Mouse (Mus musculus) kidney, adult 9 months (tissue): ENCODE results near the gene H2-M3.
"Not testable (repeated sequence)": the region's sequence is repeated elsewhere in the genome, so short reads cannot be mapped to it uniquely, and the experiment has no call there.

Experiments
- DNase-seq: peaks from one replicate; pipeline ENCODE4 v3.0.0; 2022

H2-M3 gene

DNA sequence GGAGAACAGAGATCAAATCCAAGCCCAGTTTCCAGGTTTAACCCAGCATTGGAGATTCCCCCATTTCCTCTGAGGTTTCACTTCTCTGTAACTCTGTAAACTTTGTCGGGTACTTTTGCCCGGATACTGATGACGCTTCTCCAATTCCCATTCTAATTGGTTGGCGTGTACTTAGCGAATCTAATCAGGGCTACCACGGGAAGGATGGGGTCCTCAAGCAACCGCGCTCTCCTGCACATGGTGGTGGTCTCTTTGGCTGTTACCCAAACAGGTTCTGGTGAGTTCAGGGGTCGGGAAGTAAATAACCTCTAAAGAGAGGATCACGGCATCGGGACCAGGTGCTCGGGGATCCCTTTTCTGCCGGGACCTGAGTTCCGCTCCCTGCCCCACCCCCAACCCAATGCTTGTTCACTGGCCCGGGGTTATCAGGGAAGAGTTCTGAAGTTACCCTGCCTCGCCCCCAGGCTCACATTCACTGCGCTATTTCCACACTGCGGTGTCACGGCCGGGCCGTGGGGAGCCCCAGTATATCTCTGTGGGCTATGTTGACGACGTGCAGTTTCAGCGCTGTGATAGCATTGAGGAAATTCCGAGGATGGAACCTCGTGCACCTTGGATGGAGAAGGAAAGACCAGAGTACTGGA, at the start of gene H2-M3:
TSS of gene H2-M3 (plus strand) at position 163 of the 644 bp plus-strand sequence.
- DNase-seq, result peak; percentile 96

DNA sequence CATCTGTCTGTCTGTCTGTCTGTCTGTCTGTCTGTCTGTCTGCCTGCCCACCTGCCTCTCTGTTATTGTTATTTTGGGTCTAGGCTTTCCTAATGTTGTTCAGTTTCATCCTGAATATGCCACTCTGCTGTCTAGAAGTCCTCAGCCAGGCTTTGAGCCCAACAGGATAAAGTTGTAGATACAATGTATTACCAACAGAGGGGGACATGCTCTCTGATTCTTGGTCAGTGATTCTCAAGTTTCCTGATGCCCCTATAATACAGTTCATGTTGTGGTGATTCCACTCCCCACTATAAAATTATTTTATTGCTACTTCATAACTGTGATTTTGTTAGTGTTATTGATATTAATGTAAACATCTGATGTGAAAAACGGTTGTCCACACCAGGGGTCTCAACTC, 48.1 kb upstream of the H2-M3 start:
- DNase-seq, result no peak

DNA sequence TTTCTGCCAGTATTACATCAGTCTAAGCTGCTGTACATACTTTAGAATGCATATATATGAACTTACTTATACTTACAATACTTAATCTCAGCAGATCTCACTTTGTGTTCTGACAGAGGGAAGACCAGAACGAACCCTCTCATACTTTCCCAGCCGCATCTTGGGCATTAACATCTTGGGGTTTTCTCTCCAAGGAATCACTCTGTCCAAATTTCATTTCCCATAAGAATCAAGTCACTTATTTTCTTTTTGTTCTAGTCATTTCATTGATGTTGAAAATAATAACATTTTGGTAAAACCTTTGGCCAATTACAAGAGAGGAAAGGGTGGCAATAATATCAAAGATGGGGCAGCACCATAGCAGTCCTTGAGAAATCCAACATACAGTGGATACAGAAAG, 32.8 kb upstream of the H2-M3 start, which contains the start of gene Olfr97:
TSS of gene Olfr97 (minus strand) at position 101 of the 400 bp plus-strand sequence.
- not testable (repeated sequence) for DNase-seq

DNA sequence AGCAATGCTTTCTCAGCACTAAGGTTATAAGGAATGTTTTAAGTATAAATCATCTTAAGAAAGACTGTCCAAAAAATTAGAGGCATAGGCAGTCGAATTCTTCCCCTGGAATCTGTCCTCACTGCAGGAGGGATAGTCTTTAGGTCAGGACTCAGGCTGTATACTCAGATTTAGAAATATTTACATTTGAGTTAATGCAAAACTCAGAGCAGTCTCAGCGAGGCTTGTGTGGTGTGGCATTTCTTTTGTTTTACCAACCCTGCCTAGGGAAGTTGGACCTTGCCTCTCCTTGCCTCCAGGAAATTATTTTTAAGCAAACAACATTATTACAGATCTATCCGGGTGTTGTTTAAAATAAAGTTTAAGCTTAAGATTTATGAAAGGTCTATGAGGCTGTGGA, 27.8 kb upstream of the H2-M3 start:
- DNase-seq, result no peak

DNA sequence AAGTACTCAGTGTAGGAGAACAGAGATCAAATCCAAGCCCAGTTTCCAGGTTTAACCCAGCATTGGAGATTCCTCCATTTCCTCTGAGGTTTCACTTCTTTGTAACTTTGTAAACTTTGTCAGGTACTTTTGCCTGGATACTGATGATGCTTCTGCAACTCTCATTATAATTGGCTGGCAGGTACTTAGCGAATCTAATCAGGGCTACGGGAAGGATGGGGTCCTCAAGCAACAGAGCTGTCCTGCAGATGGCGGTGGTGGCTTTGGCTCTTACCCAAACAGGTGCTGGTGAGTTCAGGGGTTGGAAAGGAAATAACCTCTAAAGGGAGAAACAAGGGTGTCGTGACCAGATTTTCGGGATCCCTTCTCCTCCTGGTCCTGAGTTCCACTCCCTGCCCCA, 23.3 kb upstream of the H2-M3 start:
- peak; percentile 69 for DNase-seq

DNA sequence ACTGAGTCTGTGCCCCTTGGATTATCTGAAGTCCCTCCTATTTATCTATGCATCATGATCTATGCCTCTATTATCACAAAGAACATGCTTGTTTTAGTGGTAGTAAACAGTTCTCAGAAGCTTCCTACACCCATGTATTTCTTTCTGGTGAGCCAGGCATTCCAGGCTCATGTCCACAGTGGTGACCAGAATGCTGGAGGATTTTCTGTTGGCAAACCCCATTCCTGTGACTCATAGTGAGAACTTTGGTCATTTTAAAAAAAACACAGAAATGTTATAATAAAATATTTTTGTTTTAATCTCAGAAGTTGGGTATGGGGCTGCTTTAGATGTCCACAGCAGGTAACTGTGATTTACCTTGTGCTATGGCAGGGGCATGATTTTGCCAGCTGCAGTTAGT, 20.6 kb upstream of the H2-M3 start:
- DNase-seq, result no peak

DNA sequence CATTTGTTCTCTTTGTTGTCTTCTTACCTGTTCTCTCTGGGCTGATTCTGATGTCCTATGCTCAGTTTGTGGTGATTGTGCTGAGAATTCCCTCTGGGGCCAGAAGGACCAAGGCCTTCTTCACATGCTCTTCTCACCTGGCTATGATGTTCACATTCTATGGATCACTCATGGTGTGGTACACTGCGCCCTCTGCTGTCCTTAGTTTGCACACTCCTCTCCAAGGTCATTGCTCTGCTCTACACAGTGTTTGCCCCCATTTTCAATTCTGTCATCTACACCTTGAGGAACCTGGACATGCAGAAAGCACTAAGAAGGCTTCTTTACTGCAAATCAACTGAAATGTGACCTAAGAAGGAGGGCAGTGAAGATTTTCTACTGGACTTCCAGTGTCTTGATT, 19.5 kb upstream of the H2-M3 start:
- peak; percentile 14 for DNase-seq

DNA sequence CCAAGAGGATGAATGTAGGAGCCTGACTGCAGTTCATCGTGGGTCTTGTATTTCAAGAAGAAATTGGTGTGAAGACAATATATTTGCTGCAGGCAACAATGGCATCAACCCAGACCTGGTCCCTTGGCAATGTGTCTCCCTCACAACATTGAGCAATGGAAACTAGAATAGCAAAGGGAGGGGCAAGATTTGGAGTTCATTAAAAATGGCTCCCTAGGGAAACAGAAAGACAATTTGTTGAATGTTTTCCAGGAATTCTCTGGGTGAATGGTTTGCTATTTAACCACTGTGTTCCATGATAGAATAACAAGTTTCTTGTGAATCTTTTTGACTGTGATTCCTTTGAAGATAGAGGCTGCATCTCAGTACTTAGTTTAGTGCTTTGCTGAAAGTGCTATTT, 6.4 kb upstream of the H2-M3 start, which contains the start of gene Olfr98:
TSS of gene Olfr98 (minus strand) at position 124 of the 400 bp plus-strand sequence.
- no peak for DNase-seq

DNA sequence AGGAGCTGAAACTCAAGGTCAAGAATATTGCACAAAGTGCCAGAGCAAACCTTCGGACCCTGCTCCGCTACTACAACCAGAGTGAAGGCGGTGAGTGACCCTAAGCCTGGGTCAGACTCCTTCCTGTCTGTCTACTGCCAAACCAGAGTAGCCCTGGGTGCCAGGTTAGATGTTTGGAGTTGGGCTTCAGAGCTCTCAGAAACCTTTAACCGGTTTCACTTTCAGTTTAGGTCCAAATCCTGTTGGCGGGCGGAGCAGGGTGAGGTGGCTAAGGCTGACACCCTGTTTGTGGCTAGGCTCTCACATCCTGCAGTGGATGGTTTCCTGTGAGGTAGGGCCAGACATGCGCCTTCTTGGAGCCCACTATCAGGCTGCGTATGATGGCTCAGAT, 677 bp downstream of the H2-M3 start:
- DNase-seq, result peak; percentile 72

DNA sequence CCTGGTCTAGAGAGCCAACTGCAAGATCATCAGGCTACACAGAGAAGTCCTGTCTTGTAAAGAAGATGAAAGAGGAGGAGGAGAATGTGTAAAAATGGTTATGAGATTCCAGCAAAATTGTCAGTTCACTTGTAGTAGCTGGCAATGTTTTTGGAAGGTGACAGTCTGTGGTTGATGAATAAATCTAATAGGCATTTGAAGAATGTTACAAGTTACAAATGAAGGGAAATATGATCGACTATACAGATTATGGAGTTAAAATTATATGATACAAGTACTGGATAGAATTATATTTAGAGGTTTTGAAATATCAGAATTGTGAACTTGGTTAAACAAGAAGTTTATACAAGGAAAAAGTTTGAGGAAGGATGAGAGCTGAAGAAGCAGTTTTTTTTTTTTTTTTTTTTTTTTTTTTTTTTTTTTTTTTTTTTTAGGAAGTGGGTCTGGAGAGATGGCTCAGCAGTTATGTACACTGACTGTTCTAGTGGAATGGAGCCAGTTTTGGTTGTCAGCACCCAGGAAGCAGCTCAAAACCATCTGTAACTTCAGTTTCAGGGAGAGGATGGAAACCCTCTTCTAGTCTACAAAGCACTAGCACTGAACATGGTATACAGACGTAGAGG, 5.7 kb downstream of the H2-M3 start:
- no peak for DNase-seq

DNA sequence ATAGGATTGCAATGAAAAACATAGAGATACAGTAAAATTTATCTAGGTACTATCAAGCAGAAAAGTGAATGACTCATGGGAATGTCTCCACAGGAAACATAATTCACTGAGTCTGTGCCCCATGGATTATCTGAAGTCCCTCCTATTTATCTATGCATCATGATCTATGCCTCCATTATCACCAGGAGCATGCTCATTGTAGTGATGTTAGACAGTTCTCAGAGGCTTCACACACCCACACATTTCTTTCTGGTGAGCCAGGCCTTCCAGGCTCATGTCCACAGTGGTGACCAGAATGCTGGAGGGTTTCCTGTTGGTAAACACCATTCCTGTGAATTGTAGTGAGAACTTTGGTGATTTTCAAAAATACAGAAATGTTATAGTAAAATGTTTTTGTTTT, 6.6 kb downstream of the H2-M3 start:
- no peak for DNase-seq

DNA sequence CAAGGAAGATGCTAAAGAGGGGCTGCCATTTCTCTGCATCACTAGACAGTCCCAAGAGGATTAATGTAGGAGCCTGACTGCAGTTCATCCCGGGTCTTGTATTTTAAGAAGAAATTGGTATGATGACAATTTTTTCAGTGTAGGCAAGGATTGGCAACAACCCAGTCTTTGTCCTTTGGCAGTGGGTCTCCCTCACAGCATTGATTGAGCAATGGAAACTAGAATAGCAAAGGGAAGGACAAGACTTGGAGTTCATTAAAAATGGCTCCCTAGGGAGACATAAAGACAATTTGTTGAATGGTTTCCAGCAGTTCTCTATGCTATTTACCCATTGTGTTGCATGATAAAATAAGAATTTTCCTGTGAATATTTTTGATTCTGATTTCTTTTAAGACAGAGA, 10.3 kb downstream of the H2-M3 start:
- peak; percentile 11 for DNase-seq

DNA sequence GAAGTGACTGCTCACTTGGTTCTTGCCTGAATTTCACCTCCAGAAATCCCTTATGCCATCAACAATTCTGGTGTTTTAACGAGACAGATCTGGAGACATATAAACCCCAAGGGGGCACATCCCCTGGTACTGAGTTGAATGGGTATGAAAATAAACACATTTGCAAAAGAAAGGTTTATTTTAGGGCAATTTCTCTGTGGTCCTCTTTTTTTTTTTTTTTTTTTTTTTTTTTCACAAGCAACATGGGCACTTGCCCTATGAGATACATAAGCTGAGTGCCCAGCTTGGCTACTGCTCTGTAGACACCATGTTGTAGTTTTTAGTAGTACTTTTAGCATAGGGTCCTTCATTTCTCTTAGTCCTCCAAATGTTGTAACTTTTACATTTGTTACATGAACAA, 13.3 kb downstream of the H2-M3 start, which contains the start of gene Olfr99:
TSS of gene Olfr99 (minus strand) at position 101 of the 400 bp plus-strand sequence.
- DNase-seq, result no peak

DNA sequence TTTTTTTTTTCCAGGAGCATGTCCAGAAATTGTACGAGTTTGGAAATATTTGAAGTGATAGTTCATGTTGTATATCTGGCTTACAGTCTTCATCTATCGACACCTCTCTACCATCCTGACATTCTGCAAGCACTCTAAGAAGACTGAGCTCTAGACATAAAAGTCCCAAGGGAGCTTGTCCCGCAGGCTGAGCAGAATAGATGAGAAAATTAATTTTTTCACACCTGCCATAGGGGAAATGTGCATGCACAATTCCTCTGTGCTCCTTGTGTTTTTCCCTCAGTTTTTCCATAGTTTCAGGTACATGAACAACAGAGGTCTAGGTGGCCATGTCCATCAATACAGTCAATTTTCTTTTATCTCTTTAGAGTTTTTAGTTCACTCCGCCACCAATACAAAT, 34.2 kb downstream of the H2-M3 start, which contains the start of gene Olfr101:
TSS of gene Olfr101 (minus strand) at position 101 of the 400 bp plus-strand sequence.
- DNase-seq, result no peak

DNA sequence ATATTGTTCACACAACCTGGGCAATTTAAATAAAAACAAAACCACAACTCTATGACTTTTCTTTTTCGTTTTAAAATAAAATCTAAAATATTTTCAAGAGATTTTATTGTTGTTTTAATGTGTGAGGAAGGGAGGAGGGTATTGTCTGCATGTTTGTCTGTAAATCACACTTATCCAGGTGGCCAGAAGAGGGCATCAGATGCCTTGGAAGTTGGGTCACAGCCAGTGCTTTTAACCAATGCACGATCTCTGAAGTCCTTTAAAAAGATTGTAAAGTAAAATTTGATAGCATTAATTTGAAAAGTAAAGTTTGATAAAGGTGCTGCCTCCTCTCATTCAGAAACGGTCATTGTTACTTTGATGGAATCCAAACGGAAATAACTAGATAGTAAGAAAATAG, 38.5 kb downstream of the H2-M3 start:
- DNase-seq, result peak; percentile 17

DNA sequence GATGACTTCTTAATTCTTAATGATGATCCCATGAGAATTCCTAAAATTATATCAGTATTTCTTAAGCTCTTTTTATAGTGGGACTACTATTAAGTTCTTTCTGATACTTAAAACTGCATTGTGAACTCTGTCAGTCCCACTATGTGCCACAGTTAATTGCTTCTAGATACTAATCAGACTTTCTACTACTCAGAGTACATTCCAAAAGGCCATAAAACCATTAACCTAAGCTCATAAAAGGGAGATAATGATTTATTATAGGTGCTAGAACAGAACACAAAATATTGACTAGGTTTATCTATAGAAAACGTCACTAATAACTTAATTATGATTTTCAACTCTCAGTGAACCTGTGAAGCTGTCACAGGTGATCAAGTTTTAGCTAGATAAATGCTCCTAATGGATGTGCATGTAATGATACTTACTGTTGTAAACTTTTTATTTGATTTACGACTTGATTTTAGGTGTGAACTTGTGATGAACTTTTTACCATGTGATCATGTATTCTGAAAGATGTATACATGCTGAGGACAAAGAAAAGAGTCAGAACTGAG, 40.2 kb downstream of the H2-M3 start:
- DNase-seq, result no peak

DNA sequence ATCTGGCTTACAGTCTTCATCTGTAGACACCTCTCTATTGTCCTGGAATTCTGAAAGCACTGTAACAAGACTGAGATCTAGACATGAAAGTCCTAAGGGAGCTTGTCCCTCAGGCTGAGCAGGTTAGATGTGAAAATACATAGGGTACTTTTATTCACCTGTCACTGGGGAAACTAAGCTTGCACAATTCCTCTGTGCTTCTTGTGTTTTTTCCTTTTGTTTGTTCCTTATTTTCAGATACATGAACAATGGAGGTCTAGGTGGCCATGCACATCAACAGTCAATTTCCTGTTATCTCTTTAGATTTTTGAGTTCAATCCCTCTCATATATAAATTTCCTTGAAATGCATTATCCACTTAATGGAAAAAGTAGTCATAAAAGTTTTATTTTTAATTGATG, 46.9 kb downstream of the H2-M3 start, which contains the start of gene Olfr102:
TSS of gene Olfr102 (minus strand) at position 101 of the 400 bp plus-strand sequence.
- DNase-seq, result no peak
